Mouse (Mus musculus) midbrain, embryonic 15.5 days (tissue): ENCODE measurements at regions not wholly inside any gene's neighbourhood (a gene's known extent, or its start where the extent isn't known, plus 50 kb on each side); places are given as distances from the start of the nearest gene placed in this dataset.

Source experiments
- ATAC-seq: fragments of 200-750 bp; cut with Nextera tagmentation; replicated peaks from 2 replicates; pipeline ENCODE4 v1.8.0; 2017; ENCODE audit warnings: moderate TSS enrichment
- H3K27ac ChIP-seq: fragments of 300-500 bp; sonication (generic); 2 replicates; pipeline ENCODE4 v1.5.1; 2015; ENCODE audit warnings: mild to moderate bottlenecking, inconsistent platforms
- H3K27me3 ChIP-seq: fragments of 300-500 bp; sonication (generic); replicated peaks from 2 replicates; pipeline ENCODE4 v1.6.1; 2015; ENCODE audit warnings: inconsistent platforms
- H3K36me3 ChIP-seq: fragments of 300-500 bp; sonication (generic); replicated peaks from 2 replicates; pipeline ENCODE4 v1.6.1; 2015; ENCODE audit warnings: inconsistent platforms
- H3K4me1 ChIP-seq: fragments of 300-500 bp; sonication (generic); 2 replicates; pipeline ENCODE4 v1.6.1; 2015; ENCODE audit warnings: inconsistent platforms
- H3K4me2 ChIP-seq: fragments of 300-500 bp; sonication (generic); 2 replicates; pipeline ENCODE4 v1.6.1; 2015; ENCODE audit warnings: inconsistent platforms, mild to moderate bottlenecking, moderate library complexity
- H3K4me3 ChIP-seq: fragments of 300-500 bp; sonication (generic); 2 replicates; pipeline ENCODE4 v1.5.1; 2015; ENCODE audit warnings: mild to moderate bottlenecking, inconsistent platforms
- H3K9ac ChIP-seq: fragments of 300-500 bp; sonication (generic); 2 replicates; pipeline ENCODE4 v1.6.1; 2015; ENCODE audit warnings: mild to moderate bottlenecking, inconsistent platforms
- H3K9me3 ChIP-seq: fragments of 300-500 bp; sonication (generic); 2 replicates; pipeline ENCODE4 v1.6.1; 2016; ENCODE audit warnings: inconsistent platforms
- WGBS: fragments of 180-500 bp; shearing (Covaris S2); methylation state at CpG from one replicate; pipeline ENCODE4 v1.1.7; 2015; ENCODE audit warnings: mixed read lengths; 5-methylcytosine and 5-hydroxymethylcytosine counted together

DNA sequence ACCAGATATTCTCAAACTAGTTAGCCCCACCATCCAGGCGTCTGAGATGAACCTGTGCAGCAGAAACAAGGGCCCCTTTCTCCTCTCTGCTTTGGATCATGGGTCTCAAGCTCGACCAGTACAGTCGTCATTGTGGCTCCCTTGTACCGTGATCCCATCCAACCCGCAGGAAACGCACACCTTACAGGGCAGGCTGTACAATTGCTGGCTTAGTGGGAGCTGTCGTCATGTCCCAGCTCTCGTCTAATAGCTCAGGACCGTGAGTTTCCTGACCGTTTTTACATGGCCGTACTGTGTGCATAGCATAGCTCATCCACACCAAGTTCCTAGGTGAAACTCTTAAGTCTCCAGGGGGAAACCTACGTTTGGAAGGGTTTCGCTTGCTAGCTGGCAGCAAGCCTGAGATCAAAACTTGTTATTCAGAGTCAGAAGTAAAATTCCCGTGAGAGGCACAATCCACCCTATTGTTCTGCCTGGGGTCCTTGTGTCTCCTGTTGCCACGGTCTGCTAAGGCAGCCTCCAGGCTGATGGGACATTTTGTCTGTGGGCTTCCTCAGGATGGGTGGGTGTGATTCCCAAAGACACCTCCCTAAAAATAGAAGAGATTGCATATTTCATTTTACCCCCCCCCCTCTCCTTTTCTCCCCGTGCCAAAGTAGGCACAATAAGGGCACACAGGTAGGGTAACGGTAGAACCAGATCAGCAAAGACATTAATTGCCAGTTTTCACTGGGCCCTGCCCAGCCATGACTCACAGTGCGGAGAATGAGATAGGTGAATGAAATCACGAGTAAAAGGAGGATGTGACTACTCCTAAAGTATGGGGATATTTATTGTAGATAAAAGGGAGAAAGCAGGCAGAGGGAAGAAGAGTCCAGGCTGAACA, 68.2 kb upstream of the Rapgef5 start:
- no peak for ATAC-seq
- no peak overlapping the region for H3K4me3 ChIP-seq
- no peak overlapping the region for H3K27ac ChIP-seq

DNA sequence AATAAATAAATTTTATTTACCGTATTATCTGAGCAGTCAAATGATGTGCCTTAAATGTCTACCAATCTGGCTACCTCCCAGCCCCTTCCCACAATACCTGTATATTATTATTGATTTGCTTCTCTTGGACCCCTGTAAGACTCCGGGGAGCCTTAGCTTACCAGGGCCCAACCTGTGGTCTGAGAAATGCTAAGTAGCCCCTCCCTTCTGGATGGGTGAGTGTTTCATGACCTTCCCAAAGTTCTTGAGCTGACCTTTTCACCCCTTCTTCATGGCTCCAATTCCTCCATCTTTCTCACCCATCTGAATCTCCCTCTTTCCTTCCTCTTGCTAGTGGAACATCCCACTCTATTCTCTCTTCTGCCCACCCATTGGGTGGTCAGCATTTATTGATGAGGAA, 67.2 kb upstream of the Rapgef5 start:
- H3K9ac ChIP-seq, result no peak overlapping the region
- no peaks in the 10 kb centered on the region for H3K36me3 ChIP-seq
- peaks cover 4% of the 10 kb centered on the region; the same call in 1 of the 2 replicates for H3K4me1 ChIP-seq
- H3K4me3 ChIP-seq, result no peak overlapping the region
- no peak overlapping the region for H3K27ac ChIP-seq
- 93% methylated on average over 2 of the region's 2 CpGs for WGBS
- no peaks in the 10 kb centered on the region for H3K9me3 ChIP-seq
- ATAC-seq, result no peak
- no peaks in the 10 kb centered on the region for H3K27me3 ChIP-seq
- no peak overlapping the region for H3K4me2 ChIP-seq

More for the DNA sequence above, 68.2 kb upstream of the Rapgef5 start:
- H3K27me3 ChIP-seq, result no peaks in the 10 kb centered on the region
- H3K9me3 ChIP-seq, result no peaks in the 10 kb centered on the region
- WGBS, result 60% methylated on average over 19 of the region's 19 CpGs
- H3K4me1 ChIP-seq, result peaks cover 4% of the 10 kb centered on the region; the same call in 1 of the 2 replicates
- no peak overlapping the region for H3K9ac ChIP-seq
- no peaks in the 10 kb centered on the region for H3K36me3 ChIP-seq
- no peak overlapping the region for H3K4me2 ChIP-seq

DNA sequence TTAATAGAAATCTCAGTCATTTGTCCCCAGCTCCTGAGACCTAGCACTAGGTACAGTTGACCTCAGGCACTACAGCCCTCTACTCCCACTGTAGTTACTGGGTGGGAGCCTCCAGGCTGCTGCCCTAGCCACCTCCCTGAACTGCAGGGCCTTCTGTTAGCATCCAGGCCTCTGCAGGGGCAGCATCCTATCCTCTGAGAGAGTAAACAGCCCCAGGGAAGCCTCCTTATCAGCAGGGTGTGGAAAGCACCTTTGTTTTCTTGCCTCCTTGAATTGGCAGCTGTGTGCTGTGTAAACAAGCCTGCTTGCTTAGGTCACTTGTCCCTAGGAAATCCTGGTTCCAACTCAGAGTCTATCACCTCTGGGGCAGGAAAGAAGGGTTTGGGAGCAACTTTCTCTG, 66.2 kb upstream of the Rapgef5 start:
- Histone ChIP-seq H3K9me3 (no peaks in the 10 kb centered on the region), H3K4me1 (peaks cover 4% of the 10 kb centered on the region; the same call in 1 of the 2 replicates), H3K4me2 (no peak overlapping the region), H3K27ac (no peak overlapping the region), H3K9ac (no peak overlapping the region), H3K36me3 (no peaks in the 10 kb centered on the region), H3K4me3 (no peak overlapping the region), H3K27me3 (no peaks in the 10 kb centered on the region)
- no peak for ATAC-seq

DNA sequence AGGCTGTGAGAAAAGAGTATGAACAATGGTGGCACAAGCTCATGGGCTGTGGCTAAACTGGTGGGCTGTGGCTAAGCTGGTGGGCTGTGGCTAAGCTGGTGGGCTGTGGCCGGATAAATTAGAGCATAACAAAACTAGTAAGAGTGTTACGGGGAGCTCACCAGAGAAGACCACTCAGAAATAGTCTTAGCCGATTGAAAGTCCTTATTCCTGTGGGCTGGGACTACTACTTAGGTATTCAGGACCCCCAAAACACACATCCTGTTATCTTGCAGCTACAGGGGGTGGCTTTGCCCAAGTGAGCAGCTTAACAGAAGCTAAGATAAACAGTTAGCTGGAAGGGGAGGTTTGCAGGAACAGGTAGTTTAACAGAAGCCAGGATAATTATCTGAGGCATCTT, 65.4 kb upstream of the Rapgef5 start:
- H3K4me3 ChIP-seq, result no peak overlapping the region
- H3K36me3 ChIP-seq, result no peaks in the 10 kb centered on the region
- H3K9ac ChIP-seq, result no peak overlapping the region
- no peaks in the 10 kb centered on the region for H3K27me3 ChIP-seq
- ATAC-seq, result no peak
- 65% methylated on average over 3 of the region's 3 CpGs for WGBS
- no peak overlapping the region for H3K27ac ChIP-seq
- H3K4me2 ChIP-seq, result no peak overlapping the region
- peaks cover 4% of the 10 kb centered on the region; the same call in 1 of the 2 replicates for H3K4me1 ChIP-seq
- H3K9me3 ChIP-seq, result no peaks in the 10 kb centered on the region

DNA sequence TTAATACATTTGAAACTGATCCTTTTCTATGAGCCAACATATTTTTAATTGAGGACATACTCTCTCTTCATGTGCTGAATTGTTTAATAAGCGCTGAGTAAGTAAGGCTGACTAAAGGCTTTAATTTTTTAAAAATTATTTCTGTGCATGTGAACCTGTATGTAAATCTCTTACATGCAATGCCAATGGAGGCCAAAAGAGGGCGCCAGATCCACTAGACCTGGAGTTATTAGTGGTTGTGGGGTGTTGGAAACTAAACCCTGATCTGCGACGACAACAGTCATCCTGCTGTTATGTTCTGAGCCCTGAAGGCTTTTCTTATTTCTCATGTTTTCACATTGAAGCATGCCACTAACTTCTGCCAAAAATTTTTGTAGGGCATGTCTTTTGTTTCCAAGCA, 64.8 kb upstream of the Rapgef5 start:
- no peak overlapping the region for H3K4me3 ChIP-seq

DNA sequence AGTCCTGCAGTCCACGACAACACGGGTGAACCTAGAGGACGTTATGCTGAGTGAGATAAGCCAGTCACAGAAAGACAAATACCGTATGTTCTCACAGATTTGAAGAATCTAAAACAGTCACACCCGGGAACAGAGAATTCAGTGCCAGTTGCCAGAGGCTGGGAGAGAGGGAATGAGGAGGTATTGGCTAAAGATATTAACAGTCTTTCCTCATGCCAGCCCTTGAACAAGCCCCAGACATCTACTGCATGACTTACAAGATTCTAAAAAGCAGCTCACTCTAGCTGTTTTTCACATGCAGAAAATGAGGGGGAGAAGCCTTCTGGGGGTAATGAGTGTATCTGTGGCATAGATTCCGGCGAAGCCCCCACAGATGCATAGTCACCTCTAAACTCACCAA, 60.5 kb upstream of the Rapgef5 start:
- no peak for ATAC-seq
- Histone ChIP-seq H3K36me3 (no peaks in the 10 kb centered on the region), H3K4me3 (no peak overlapping the region), H3K9ac (no peak overlapping the region), H3K9me3 (no peaks in the 10 kb centered on the region), H3K27ac (no peak overlapping the region), H3K27me3 (no peaks in the 10 kb centered on the region), H3K4me2 (no peak overlapping the region), H3K4me1 (no peaks in the 10 kb centered on the region)
- WGBS, result 79% methylated on average over 7 of the region's 7 CpGs

More for the DNA sequence above, 64.8 kb upstream of the Rapgef5 start:
- peaks cover 4% of the 10 kb centered on the region; the same call in 1 of the 2 replicates for H3K4me1 ChIP-seq
- WGBS, result 55% methylated on average over 4 of the region's 4 CpGs
- no peaks in the 10 kb centered on the region for H3K9me3 ChIP-seq
- H3K27ac ChIP-seq, result no peak overlapping the region
- ATAC-seq, result no peak
- no peak overlapping the region for H3K4me2 ChIP-seq
- H3K27me3 ChIP-seq, result no peaks in the 10 kb centered on the region
- H3K9ac ChIP-seq, result no peak overlapping the region
- H3K36me3 ChIP-seq, result no peaks in the 10 kb centered on the region

DNA sequence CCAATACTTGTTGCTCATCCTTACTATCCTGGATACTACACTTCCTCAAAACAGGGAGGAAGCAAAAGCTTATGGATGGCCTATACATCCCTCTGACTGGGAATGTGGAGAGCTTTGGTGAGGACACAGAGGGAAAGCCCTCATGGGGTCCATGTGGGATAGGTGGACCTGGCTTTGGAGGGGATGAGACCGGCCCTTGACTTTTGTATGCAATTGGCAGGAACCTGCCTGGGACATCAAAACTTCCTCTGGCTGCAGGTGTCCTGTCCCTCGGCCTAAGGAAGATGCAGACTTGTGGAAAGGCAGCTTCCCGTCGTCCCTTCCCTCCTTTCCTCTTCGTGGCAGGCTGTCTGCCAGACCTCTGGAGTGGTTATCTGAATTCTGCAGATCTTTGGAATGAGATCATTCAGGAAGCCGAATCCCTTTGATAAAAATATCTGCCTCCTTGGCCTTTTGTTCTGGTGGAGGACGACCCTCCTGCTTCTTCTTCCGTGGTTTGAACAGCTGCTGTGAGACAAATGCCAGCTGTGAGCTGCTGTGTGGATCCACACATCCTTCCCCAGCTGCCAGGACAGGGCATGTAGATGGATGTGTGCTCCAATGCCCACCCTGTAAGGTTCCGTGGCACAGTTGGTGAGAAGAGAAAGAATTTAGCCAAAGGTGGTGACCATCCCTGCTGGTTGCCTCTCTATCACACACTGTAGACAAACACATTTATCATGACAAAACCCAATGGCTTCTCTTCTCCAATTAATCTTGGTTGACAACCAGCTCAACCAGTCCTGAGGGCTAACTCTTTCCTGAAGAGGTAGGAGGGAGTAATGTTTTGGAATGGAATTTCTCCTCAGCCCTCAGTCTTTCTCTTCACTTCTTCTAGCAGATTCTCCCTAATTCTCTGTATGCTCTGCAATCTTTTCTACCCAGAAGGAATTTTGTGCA, 57.9 kb upstream of the Rapgef5 start:
- H3K27ac ChIP-seq, result no peak overlapping the region
- ATAC-seq, result no peak
- H3K4me2 ChIP-seq, result no peak overlapping the region
- no peak overlapping the region for H3K4me3 ChIP-seq
- no peaks in the 10 kb centered on the region for H3K9me3 ChIP-seq
- H3K9ac ChIP-seq, result no peak overlapping the region
- no peaks in the 10 kb centered on the region for H3K27me3 ChIP-seq
- H3K4me1 ChIP-seq, result no peaks in the 10 kb centered on the region
- no peaks in the 10 kb centered on the region for H3K36me3 ChIP-seq
- WGBS, result 52% methylated on average over 9 of the region's 9 CpGs

DNA sequence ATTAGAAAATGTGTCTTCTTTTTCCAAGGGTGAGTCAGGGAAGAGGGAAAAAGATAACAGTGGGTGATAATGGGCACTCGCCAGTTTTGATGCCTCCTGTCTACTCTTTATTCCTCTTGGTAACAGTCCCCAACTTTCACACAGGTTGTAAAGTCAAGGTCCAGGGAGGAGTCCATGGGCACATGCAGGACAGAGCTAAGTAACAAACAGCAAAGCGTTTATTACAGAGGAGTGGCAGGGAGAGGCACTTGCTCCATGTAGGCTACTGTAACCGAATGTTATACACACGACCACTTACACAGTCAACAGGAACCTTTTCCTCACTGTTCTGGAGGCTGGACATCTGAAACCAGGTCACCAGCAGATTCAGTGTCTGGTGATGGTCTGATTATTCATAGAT, 56.7 kb upstream of the Rapgef5 start:
- H3K4me1 ChIP-seq, result no peaks in the 10 kb centered on the region
- no peak overlapping the region for H3K4me3 ChIP-seq
- no peak for ATAC-seq
- no peak overlapping the region for H3K27ac ChIP-seq
- no peaks in the 10 kb centered on the region for H3K9me3 ChIP-seq
- no peaks in the 10 kb centered on the region for H3K27me3 ChIP-seq
- H3K4me2 ChIP-seq, result no peak overlapping the region
- 95% methylated on average over 4 of the region's 4 CpGs for WGBS
- H3K9ac ChIP-seq, result no peak overlapping the region
- no peaks in the 10 kb centered on the region for H3K36me3 ChIP-seq

DNA sequence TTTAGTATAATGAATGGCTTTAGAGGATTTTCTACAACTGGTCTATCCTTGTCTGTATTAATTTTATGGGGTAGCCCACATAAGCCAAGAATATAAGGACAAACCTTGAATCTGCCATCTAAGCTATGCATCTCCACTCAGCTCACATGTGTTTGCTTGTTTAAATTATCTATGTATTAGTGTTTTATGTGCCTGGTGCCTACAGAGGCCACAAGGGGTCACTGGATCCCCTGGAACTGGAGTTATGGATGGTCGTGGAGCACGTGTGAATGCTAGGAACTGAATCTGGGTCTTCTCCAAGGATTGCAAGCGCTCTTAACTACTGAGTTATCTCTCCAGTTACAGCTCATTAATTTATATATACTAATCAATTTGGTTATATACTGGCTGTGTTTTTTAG, 51.1 kb upstream of the Rapgef5 start:
- WGBS, result 86% methylated on average over 3 of the region's 3 CpGs
- no peaks in the 10 kb centered on the region for H3K36me3 ChIP-seq
- H3K27me3 ChIP-seq, result no peaks in the 10 kb centered on the region
- H3K9ac ChIP-seq, result no peak overlapping the region
- ATAC-seq, result no peak
- H3K4me2 ChIP-seq, result no peak overlapping the region
- no peak overlapping the region for H3K4me3 ChIP-seq
- H3K4me1 ChIP-seq, result no peaks in the 10 kb centered on the region
- no peaks in the 10 kb centered on the region for H3K9me3 ChIP-seq
- no peak overlapping the region for H3K27ac ChIP-seq

DNA sequence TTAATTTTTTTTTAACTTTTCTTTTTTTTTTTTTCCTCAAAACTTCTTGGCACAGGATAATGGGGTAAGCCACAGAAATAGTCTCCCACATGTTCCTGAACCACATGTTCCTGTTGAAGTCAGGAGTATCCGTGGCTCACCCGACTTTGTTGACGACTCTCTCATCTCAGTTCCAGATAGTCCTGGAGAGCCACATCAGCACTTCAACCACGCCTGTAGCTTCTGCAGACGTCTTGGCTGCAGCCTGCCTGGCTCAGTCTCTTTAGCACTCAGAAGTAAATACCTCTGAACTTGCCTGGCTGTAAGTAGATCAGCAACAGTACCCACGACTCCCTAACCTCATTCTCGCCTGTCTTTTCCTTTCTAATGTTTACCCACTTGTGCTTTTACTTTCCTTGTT, 50.3 kb upstream of the Rapgef5 start:
- no peak for ATAC-seq
- Histone ChIP-seq H3K9ac (no peak overlapping the region), H3K9me3 (no peaks in the 10 kb centered on the region), H3K27me3 (no peaks in the 10 kb centered on the region), H3K36me3 (no peaks in the 10 kb centered on the region), H3K4me1 (no peaks in the 10 kb centered on the region), H3K4me3 (no peak overlapping the region), H3K4me2 (no peak overlapping the region), H3K27ac (no peak overlapping the region)
- 64% methylated on average over 7 of the region's 7 CpGs for WGBS
